Mouse (Mus musculus): ENCODE measurements around the gene Tmem109. TPM values are rescaled to one million over a fixed set of nuclear protein-coding genes. Genes with fewer than 3 reads are reported as not detected.
A peak's percentile ranks its signal among the peaks of the same experiment; 100 is the strongest.

Gene Tmem109
- polyA plus RNA-seq, 1 experiment from 2014 or later: 38.7 TPM

- Histone ChIP-seq H3K27me3 (replicated peaks) (no peaks in the 10 kb centered on the region), H3K4me3 (no peak overlapping the region), H3K9me3 (no peaks in the 10 kb centered on the region), H3K4me1 (no peaks in the 10 kb centered on the region), H3K36me3 (peaks cover 57% of the 10 kb centered on the region), H3K27ac (no peak overlapping the region), H3K4me2 (replicated peaks) (no peak overlapping the region), H3K9ac (no peak overlapping the region)
- no peak for ATAC-seq (ENCODE audit: low FRiP score, low read depth)
- whole genome bisulfite sequencing: 55% methylated on average over 3 of the region's 3 CpGs
Measured at GRCm38 (mm10) chr19:10907891-10908290, 26.1 kb upstream of the Tmem109 start.

DNA sequence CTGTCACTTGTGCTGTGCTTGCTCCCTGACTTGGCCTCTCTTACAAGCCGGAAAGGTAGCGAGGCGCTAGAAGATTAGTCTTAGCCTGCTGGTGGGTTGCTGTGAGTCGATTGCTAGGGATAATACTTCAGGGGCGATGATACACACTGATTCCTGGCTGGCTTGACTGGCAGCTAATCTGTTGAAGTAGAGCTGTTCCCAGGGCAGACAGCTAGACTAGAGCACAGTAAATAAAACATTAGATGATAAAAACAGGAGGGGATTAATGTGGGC, 23.9 kb upstream of the Tmem109 start:
- Histone ChIP-seq H3K27me3 (replicated peaks) (no peaks in the 10 kb centered on the region), H3K4me1 (no peaks in the 10 kb centered on the region), H3K9me3 (no peaks in the 10 kb centered on the region), H3K4me3 (no peak overlapping the region), H3K36me3 (peaks cover 79% of the 10 kb centered on the region), H3K4me2 (replicated peaks) (no peak overlapping the region), H3K27ac (no peak overlapping the region), H3K9ac (no peak overlapping the region)
- 95% methylated on average over 5 of the region's 5 CpGs for WGBS
- ATAC-seq (ENCODE audit: low FRiP score, low read depth): no peak

GRCm38 (mm10) chr19:10904927-10905727, 23.3 kb upstream of the Tmem109 start:
- Histone ChIP-seq H3K9ac (no peak overlapping the region), H3K9me3 (no peaks in the 10 kb centered on the region), H3K27ac (no peak overlapping the region), H3K27me3 (replicated peaks) (no peaks in the 10 kb centered on the region), H3K36me3 (peaks cover 85% of the 10 kb centered on the region), H3K4me2 (replicated peaks) (no peak overlapping the region), H3K4me1 (no peaks in the 10 kb centered on the region), H3K4me3 (no peak overlapping the region)
- 72% methylated on average over 7 of the region's 7 CpGs for WGBS
- ATAC-seq (ENCODE audit: low FRiP score, low read depth): peak; percentile 46; the same call in 1 of the 2 replicates

- no peak overlapping the region for H3K4me3 ChIP-seq
- peaks cover 90% of the 10 kb centered on the region for H3K36me3 ChIP-seq
- H3K27ac ChIP-seq: no peak overlapping the region
- no peak overlapping the region for H3K4me2 ChIP-seq (replicated peaks)
- H3K9me3 ChIP-seq: no peaks in the 10 kb centered on the region
- no peak overlapping the region for H3K9ac ChIP-seq
- no peaks in the 10 kb centered on the region for H3K27me3 ChIP-seq (replicated peaks)
- ATAC-seq (ENCODE audit: low FRiP score, low read depth): no peak
- no peaks in the 10 kb centered on the region for H3K4me1 ChIP-seq
- WGBS: 94% methylated on average over 5 of the region's 5 CpGs
Measured at GRCm38 (mm10) chr19:10904512-10904911, 22.7 kb upstream of the Tmem109 start.

DNA sequence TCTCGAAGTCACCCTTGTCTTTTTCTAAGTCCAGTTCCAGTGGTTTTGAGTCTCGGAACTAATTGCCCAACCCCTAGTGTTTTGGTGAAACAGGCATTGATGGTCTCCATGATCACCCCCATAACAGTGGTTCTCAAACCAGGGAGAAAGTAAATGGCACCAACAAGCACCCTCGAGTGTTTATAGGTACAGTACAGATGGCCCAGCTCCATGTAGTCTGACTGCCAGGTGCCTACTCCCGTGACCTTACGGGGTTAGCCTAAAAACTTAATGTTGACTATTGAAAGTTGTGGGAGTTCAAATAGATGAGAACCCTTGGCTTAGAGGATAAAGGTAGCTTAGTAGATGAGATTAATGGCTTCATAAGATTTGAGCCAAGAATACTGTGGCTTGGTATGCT, 19.2 kb upstream of the Tmem109 start:
- ATAC-seq (ENCODE audit: low FRiP score, low read depth): no peak
- peaks cover 13% of the 10 kb centered on the region for H3K4me1 ChIP-seq
- no peak overlapping the region for H3K4me2 ChIP-seq (replicated peaks)
- H3K9me3 ChIP-seq: no peaks in the 10 kb centered on the region
- no peak overlapping the region for H3K9ac ChIP-seq
- 93% methylated on average over 5 of the region's 5 CpGs for WGBS
- peaks cover 89% of the 10 kb centered on the region for H3K36me3 ChIP-seq
- H3K27ac ChIP-seq: no peak overlapping the region
- no peaks in the 10 kb centered on the region for H3K27me3 ChIP-seq (replicated peaks)
- H3K4me3 ChIP-seq: no peak overlapping the region

- Histone ChIP-seq H3K4me2 (replicated peaks) (no peak overlapping the region), H3K9me3 (no peaks in the 10 kb centered on the region), H3K4me3 (no peak overlapping the region), H3K4me1 (peaks cover 18% of the 10 kb centered on the region), H3K27me3 (replicated peaks) (no peaks in the 10 kb centered on the region), H3K36me3 (peaks cover 81% of the 10 kb centered on the region), H3K9ac (no peak overlapping the region), H3K27ac (no peak overlapping the region)
- no peak for ATAC-seq (ENCODE audit: low FRiP score, low read depth)
- 94% methylated on average over 6 of the region's 6 CpGs for WGBS
Measured at GRCm38 (mm10) chr19:10900315-10900714, 18.5 kb upstream of the Tmem109 start.

- peaks cover 53% of the 10 kb centered on the region for H3K36me3 ChIP-seq
- H3K4me1 ChIP-seq: peaks cover 18% of the 10 kb centered on the region
- no peaks in the 10 kb centered on the region for H3K9me3 ChIP-seq
- no peak for ATAC-seq (ENCODE audit: low FRiP score, low read depth)
- no peak overlapping the region for H3K27ac ChIP-seq
- no peak overlapping the region for H3K9ac ChIP-seq
- 94% methylated on average over 8 of the region's 8 CpGs for WGBS
- H3K27me3 ChIP-seq (replicated peaks): no peaks in the 10 kb centered on the region
- 0 out of 2 replicates have a peak overlapping the region, but pooled peaks have one; percentile 75 for H3K4me2 ChIP-seq (replicated peaks)
- H3K4me3 ChIP-seq: no peak overlapping the region
Measured at GRCm38 (mm10) chr19:10897491-10897890, 15.7 kb upstream of the Tmem109 start.

DNA sequence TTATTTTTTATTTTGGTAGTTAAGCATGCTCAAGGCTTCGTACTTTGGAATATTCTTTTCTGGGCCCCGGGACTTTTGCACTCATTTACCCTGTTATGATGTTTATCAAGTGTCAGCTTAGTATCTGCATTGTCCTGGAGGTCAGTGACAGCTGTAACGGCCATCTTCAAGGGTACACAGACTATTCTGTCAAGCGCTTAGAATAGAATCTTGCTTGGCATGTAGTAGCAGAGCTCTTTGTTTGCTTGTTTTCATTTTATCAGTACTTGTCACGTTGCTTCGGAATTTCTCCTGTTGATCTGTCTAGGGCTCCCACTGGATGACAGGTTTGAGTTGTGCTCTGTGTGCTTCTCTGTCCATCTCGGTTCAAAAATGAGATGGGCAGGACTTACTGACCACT, 15.0 kb upstream of the Tmem109 start:
- Histone ChIP-seq H3K27ac (no peak overlapping the region), H3K4me3 (no peak overlapping the region), H3K4me1 (peaks cover 18% of the 10 kb centered on the region), H3K4me2 (replicated peaks) (peak overlapping the region; percentile 75), H3K27me3 (replicated peaks) (no peaks in the 10 kb centered on the region), H3K9me3 (no peaks in the 10 kb centered on the region), H3K36me3 (peaks cover 47% of the 10 kb centered on the region), H3K9ac (no peak overlapping the region)
- WGBS: 90% methylated on average over 7 of the region's 7 CpGs
- no peak for ATAC-seq (ENCODE audit: low FRiP score, low read depth)

DNA sequence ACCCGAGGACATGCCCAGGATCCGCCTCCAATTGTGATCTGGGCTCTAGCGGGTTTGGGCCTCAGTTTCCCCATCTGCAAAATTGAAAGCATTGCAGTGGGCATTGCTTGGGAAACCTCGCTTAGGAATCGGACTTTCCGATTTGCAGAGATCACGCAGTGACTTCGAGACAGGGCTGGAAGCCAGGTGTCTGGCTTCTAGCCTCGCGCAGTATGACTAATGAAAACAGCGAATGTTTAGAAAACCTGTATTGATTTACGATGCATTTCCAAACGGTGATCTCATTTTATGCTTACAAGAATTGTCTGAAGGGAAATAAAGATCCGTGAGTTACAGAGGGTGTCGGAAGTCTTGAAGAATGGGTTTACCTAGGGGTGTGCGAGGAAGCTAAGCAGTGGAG, 13.9 kb upstream of the Tmem109 start:
- WGBS: 1% methylated on average over 16 of the region's 16 CpGs
- Histone ChIP-seq H3K27me3 (replicated peaks) (no peaks in the 10 kb centered on the region), H3K27ac (peak overlapping the region; percentile 80; the same call in 1 of the 2 replicates), H3K4me1 (peaks cover 18% of the 10 kb centered on the region), H3K4me2 (replicated peaks) (peak overlapping the region; percentile 75), H3K9ac (peak overlapping the region; percentile 89), H3K9me3 (no peaks in the 10 kb centered on the region), H3K4me3 (peak overlapping the region; percentile 88), H3K36me3 (peaks cover 35% of the 10 kb centered on the region)
- ATAC-seq (ENCODE audit: low FRiP score, low read depth): peak; percentile 21; the same call in 1 of the 2 replicates

DNA sequence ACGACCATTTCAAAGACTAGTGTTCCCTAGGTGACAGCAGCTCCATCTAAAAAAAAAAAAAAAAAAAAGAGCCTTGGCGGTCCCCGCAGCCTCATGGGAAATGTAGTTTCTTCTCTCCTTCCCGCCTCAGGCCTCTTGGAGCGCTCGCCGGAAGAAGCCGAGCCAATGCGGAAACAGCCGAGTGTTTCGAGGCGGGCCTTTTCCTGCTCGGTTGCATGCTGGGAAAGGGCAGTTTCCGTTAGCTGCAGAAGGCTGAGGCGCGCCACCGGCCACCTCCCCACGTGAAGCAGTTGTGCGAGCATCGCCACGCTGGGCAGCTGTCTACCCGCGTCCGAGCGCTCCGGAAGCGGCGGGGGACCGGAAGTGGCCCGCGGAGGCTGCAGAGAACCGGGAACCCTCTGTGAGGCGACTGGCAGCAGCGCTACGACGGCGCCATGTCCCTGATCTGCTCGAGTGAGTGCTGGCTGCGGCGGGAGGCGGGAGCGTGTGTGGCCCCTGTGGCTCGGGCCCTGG, 13.3 kb upstream of the Tmem109 start, which contains the start of gene Prpf19:
Gene Prpf19 (plus strand): TSS at position 216 of the 513 bp plus-strand sequence.
- peak within 1 kb of the TSS; percentile 88 for H3K4me3 ChIP-seq
- WGBS: under 1% methylated on average over 43 of the region's 43 CpGs
- H3K27ac ChIP-seq: peak within 1 kb of the TSS; percentile 80
- H3K36me3 ChIP-seq: peaks cover 29% of the 10 kb centered on the region
- peak within 1 kb of the TSS; percentile 75 for H3K4me2 ChIP-seq (replicated peaks)
- H3K4me1 ChIP-seq: peaks cover 18% of the 10 kb centered on the region
- peak within 1 kb of the TSS; percentile 89 for H3K9ac ChIP-seq
- ATAC-seq (ENCODE audit: low FRiP score, low read depth): peak; percentile 95
- no peaks in the 10 kb centered on the region for H3K27me3 ChIP-seq (replicated peaks)
- H3K9me3 ChIP-seq: no peaks in the 10 kb centered on the region

- Histone ChIP-seq H3K27ac (no peak overlapping the region), H3K36me3 (0 out of 2 replicates have a peak, but pooled peaks cover under 1% of the 10 kb centered on the region), H3K4me3 (no peak overlapping the region), H3K4me2 (replicated peaks) (no peak overlapping the region), H3K27me3 (replicated peaks) (no peaks in the 10 kb centered on the region), H3K4me1 (peaks cover 15% of the 10 kb centered on the region), H3K9me3 (no peaks in the 10 kb centered on the region), H3K9ac (no peak overlapping the region)
- ATAC-seq (ENCODE audit: low FRiP score, low read depth): no peak
- WGBS: 85% methylated on average over 3 of the region's 3 CpGs
Measured at GRCm38 (mm10) chr19:10892201-10892600, 10.4 kb upstream of the Tmem109 start.

DNA sequence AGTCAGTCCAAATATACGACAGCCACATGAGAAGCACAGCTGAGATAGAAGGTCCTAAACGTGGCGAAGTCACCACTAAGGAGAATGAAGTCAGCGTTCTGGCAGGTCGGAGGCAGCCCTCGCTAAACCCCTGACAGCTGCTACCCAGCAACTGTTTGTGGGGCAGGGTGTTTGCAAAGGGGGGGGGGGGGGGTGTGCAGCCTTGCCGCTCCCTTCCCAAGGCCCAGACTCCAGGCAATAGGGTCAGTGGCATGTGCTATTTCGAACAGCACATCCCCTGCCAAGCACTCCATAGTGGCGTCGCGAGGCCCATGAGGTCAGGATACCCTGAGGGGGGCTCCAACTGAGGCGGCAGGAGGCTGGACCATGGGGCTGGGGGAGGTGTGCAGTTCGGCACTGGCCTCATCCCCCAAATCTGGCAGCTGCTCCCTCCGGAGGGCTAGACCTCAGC, 801 bp downstream of the Tmem109 start:
- no peak; the same call in 1 of the 2 replicates for ATAC-seq (ENCODE audit: low FRiP score, low read depth)
- no peaks in the 10 kb centered on the region for H3K36me3 ChIP-seq
- no peaks in the 10 kb centered on the region for H3K27me3 ChIP-seq (replicated peaks)
- peak overlapping the region; percentile 94 for H3K4me2 ChIP-seq (replicated peaks)
- H3K4me1 ChIP-seq: peaks cover 18% of the 10 kb centered on the region
- peak overlapping the region; percentile 48 for H3K4me3 ChIP-seq
- WGBS: 3% methylated on average over 14 of the region's 14 CpGs
- peak overlapping the region; percentile 59 for H3K9ac ChIP-seq
- H3K9me3 ChIP-seq: no peaks in the 10 kb centered on the region
- peak overlapping the region; percentile 90; the same call in 1 of the 2 replicates for H3K27ac ChIP-seq
